Mouse (Mus musculus) v-Abl transformed pro-B cells (cell line): ENCODE results near the gene B4galnt4.

Source experiments
- in situ Hi-C, 2 experiments: fragments of 400-800 bp; cut with MboI; formaldehyde crosslinking; loops; one replicate each; pipeline ENCODE4 v1.15.1; 2025; ENCODE audit not compliant: unreplicated experiment in 2 of 2

Gene B4galnt4

DNA sequence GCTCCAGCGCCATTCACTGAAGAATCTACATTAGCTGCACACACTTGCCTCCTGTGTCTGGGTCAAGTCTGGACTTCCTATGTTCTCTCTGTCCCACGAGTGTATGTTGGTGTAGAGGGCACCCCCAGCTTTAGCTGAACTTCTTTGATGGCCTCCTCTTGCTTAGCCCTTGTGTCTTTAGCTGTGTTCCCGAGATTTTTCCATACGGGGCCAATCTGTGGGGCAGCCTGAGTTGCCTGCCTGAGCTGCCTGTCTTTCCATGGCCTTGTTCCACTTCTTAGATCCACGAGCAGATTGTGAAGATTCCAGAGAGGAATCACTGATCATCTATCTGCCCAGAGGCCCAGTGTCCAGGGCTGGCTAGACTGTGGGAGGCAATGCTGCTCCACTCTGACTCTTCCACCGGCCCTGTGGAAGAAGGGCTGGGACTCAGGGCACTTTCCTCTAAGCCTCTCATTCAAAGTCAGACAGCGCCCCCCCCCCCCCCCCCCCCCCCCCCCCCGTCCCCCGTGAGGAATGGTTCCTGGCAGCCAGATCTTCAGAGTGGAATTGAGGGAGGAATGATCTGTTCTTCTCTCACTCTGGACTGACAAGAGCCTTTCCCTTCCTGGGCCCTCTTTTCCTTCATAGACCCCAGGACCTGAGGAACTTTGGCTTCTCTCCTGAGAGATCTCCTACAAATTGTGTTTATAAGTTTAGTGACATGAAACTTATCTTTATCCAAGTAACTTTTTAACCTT is 19.9 kb upstream of the B4galnt4 start:
- in situ Hi-C loops = no loop called here

DNA sequence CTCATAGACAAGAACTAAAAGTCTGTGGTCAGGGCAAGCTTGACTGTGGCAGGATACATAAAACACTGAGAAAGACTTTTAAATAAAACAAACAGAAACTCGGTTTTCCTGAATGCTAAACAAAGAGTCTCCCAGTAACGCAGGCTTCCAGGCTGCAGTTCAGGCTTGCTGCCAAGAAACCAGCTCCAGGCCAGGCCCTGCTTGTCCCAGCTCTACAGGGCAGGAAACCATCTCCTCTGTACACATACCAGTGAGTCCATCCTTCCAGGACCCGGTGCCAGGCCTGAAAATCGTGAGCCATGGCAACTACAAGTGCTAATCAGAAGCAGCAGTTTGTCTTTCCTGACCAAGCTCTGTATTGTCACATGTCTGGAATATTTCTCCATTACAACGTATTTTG is 19.2 kb upstream of the B4galnt4 start:
- in situ Hi-C loops = no loop called here

DNA sequence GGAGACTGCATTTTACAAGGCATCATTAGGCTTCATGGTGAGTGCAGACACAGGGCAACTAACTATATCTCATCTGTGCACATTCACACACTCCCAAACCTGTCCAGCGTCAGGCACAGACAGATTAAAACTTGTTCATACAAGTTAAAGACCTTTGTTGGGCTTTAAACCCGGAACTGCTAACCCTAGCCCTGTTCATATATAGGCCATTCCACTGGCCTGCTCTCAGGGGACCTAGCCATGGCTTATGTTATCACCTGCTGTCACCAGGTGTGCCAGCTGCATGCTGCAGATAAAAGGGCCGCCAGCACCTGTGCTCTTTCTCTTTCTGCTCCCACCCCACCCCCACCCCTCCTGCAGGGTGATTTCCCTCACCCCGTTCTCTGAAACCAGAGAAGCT is 18.4 kb upstream of the B4galnt4 start:
- in situ Hi-C loops = no loop called here

DNA sequence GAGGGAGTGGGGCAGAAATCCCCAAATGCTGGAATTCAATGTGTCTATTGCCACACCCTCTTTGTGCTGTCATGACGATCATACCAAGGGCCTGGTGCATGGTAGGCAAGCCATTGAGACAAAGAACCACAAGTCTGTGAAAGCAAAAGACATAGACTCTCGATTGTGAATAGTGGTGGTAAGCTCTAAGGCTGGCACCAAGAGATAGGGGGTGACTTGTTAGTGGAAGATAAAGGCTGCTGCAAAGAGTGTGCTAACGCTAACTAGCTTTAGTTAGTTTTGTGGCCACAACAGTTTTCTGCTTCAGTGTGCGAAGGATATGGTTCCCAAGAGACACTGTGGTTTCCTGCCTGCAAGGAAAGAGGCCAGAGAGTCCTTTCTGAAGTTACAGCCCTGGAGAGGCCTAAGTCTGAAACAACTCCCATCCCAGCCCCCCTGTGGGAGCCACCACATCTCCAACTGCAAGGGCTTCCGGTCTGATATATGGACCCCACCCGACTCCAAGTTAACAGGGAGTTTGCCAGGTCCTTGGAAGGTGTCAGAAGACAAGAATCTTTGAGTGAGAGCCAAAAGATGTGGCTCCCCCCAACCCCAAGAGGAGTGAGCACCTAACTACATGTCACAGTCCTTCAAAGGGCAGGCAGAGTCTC is 13.8 kb upstream of the B4galnt4 start:
- in situ Hi-C loops = loop anchor here (5.0 kb wide), 4 partner anchors 35 to 205 kb away; partner anchors contain the start of genes Gm45717 (in 2 of the 2), Ifitm2 (in 2 of the 2) and Ifitm3 (in 2 of the 2)

DNA sequence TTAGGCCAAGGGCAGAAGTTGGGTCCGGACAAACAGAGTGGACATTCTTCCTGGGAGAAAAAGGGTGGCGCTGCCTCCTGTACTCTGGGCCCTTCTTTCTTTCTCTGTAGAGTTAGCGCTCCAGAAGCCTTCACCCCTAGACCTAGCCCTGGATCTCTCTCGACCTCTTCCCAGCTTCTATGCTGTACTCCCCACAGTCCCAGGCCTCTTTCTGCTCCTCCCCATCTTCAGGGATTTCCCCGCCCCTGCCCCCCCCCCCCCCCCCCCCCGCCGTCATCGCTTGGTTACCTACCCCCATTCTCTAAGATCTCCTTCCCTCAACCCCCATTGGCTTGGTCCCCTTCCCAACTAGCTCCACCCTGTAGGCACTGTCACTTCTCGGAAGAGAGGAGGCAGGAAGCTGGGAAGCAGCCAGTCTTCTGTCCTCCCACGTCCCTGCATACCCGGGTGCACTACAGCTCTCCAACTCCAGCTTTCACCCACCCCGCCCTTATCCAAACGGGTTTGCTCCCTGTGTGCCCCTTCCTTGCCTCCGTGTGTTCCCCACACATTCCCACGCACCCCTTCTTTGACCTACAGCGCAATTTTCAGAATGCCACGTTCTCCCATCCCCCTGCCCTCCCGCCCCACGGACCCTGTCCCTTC is 13.2 kb upstream of the B4galnt4 start:
- in situ Hi-C loops = loop anchor here (5.0 kb wide), 4 partner anchors 35 to 205 kb away; partner anchors contain the start of genes Gm45717 (in 2 of the 2), Ifitm2 (in 2 of the 2) and Ifitm3 (in 2 of the 2)

DNA sequence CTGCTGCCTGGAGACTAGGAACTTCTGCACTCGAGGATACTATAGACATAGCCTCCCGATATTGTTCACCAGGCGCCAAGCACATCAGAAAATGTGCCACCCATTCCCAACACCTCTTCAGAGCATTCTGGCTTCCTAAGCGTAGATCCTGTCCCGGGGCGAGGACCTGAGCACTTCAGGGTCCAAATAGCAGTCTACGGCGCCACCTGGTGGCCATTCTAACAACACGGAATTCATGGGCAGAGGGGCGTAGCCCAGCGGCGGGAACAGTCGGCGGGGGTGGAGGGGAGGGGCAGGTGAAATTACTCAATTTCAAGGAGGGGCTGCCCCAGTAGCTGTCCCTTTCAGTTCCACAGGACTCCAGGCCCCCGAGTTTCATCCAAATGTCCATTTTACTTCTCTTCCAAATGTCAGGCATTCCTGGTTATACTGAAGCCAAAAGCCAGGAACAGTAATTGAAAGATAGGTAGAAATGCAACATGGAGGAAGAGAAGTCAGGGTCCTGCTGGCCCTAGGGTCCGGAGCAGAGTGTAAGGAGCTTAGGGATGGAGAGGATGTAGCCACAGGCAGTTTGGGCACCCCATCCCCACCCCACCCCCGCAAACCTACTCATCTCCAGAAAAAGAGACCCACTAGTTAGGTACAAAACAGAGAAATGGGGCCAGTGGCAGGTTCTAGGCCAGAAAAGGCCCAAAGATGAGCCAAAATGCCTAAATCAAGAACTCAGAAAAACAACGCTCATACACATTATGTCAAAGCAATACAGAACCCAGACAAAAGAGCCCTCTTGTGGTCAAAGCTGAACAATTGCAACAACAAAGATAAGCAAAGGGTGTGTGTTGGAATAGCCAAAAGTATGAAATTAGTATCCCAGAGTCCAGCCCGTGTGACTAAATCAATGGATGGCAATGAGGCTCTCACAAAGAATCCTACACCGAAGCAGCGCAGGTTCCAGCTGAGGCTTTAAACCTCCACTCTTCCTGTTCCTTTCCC is 12.4 kb upstream of the B4galnt4 start:
- in situ Hi-C loops = loop anchor here (5.0 kb wide), 4 partner anchors 36 to 206 kb away; partner anchors contain the start of genes Gm45717 (in 2 of the 2), Ifitm2 (in 2 of the 2) and Ifitm3 (in 2 of the 2)

DNA sequence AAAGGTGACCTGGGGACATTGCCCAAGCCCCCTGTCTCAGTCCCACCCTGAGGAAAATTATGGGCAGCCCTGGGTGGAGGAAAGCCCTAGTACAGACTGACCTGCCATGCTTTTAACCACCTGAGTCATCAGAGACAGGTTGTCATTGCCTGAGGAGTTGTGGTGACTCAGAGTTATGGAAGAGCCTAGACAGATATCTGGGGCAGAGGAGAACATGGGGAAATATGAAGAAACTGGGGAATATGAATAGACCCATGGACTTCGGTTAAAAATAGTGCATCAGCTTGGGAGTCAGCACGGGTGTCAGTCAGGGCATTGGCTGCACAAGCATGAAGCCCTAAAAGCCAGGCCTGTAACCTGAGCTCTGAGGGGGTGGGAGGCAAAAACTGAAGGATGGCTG is 11.6 kb upstream of the B4galnt4 start:
- in situ Hi-C loops = loop anchor here (5.0 kb wide), 4 partner anchors 37 to 207 kb away; partner anchors contain the start of genes Gm45717 (in 2 of the 2), Ifitm2 (in 2 of the 2) and Ifitm3 (in 2 of the 2)

DNA sequence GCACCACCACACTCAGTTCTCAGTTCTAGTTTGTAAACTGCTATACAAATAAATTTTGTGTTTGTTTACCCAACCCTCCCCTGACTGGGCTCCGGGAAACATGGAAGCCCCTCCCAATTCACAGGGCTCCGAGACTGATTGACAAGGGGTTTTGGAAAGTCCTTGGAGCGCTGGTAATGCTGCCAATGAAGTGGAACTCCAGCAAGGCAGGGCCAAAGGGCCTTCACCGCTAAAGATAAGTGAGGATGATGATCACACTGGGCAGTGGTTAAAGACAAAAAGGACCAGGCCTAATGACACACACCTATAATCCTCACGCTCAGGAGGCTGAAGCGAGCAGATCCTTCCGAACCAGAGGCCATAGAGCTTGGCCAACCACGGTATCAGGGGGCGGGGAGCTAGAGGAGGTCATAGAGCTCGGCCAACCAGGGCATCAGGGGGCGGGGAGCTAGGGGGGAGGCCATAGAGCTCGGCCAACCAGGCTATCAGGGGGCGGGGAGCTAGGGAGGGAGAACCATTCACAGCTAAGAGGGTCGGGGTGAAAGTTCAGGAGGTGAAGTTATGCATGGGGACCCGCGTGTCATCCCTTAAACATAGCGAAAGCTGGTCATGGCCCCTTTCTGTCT is 9.7 kb upstream of the B4galnt4 start:
- in situ Hi-C loops = loop anchor here in 1 of 2 experiments (5.0 to 25.0 kb wide), 3 partner anchors 126 to 939 kb away; partner anchors contain the start of genes Echs1, Fuom and Paox

DNA sequence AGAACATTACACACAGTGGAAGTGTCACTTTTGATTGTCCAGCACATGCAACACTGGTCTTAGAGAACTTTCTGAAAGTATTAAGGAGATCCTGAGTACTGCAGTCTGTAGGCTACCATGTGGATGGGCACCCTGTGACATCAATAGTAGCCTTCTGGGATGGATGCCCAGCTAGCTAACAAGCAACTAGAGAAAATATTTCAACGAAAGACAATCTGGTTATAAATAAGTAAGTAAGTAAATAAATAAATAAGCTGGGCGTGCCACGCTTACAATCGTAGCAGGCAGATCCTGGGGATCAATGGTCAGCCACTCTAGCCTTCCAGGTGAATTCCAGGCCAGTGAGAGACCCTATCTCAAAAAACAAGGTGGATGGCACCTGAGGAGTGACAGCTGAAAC is 8.9 kb upstream of the B4galnt4 start:
- in situ Hi-C loops = loop anchor here in 1 of 2 experiments (5.0 to 25.0 kb wide), 3 partner anchors 125 to 940 kb away; partner anchors contain the start of genes Echs1, Fuom and Paox

DNA sequence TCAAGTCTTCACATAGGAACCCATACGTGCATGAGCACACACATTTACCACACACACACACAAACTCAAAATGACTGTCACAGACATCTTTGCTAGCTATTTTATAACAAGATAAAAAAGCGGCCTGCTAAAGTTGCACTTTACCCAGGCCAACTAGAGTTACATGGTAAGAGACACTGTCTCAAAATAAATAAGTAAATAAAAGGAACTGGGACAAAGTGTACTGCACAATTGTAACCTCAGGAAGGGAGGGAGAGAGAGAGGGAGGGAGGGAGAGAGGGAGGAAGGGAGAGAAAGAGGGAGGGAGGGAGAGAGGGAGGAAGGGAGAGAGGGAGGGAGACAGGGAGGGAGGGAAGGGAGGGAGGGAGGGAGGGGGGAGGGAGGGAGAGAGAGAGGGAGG is 8.5 kb upstream of the B4galnt4 start:
- in situ Hi-C loops = loop anchor here in 1 of 2 experiments (5.0 to 25.0 kb wide), 3 partner anchors 125 to 940 kb away; partner anchors contain the start of genes Echs1, Fuom and Paox

DNA sequence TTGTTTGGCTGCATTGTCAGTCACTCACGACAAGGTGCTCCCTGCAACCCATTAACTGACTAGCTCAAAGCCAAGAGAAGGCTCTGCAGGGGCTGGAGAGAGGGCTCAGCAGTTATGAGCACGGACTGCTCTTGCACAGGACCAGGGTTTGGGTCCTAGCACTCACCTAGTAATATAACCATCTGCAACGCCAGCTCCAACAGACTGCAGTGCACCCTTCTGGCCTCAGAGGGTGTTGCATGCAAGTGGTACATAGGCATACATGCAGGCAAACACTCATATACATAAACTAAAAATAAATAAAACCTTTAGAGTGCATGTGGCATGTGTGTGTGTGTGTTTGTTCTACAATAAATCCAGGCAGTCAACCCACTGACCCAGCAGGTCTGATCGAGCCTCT is 5.1 kb upstream of the B4galnt4 start:
- in situ Hi-C loops = loop anchor here in 1 of 2 experiments (25.0 kb wide), 1 partner anchor 943 kb away; the partner anchor contains the start of genes Echs1, Fuom and Paox

DNA sequence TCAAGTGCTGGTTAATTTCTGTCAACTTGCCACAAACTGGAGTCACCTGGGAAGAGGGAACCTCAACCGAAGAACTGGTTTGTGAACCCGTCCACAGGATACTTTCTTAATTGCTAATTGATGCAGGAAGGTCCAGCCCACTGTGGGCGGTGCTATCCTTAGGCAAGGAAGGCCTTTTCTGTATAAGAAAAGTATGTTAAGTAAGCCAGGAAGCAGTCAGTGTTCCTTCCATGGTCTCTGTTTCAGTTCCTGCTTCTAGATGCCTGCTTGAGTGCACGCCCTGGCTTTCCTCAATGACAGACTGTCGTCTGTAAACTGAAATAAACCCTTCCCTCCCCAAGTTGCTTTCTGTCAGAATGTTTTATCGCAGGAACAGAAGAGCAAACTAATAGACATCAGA is 3.9 kb upstream of the B4galnt4 start:
- in situ Hi-C loops = loop anchor here in 1 of 2 experiments (25.0 kb wide), 1 partner anchor 945 kb away; the partner anchor contains the start of genes Echs1, Fuom and Paox

DNA sequence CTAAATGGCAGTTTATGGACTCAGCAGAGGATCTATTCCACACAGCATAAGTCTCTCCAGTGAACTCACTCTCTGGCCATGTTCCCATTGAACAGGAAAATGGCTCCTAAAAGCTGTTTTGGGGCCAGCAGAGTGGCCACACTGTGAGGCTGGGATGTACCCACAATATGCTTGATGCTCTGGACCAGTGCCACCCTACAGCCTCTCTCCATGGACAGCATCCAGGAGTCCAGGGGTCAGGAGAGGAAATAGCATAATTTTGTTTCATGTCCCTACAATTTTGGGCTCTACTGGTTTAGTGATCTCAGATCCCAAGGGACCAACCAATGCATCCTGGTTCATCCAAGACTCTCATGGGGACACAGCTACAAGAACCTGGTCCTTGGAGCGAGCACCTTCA is 3.4 kb upstream of the B4galnt4 start:
- in situ Hi-C loops = loop anchor here in 1 of 2 experiments (25.0 kb wide), 1 partner anchor 945 kb away; the partner anchor contains the start of genes Echs1, Fuom and Paox

DNA sequence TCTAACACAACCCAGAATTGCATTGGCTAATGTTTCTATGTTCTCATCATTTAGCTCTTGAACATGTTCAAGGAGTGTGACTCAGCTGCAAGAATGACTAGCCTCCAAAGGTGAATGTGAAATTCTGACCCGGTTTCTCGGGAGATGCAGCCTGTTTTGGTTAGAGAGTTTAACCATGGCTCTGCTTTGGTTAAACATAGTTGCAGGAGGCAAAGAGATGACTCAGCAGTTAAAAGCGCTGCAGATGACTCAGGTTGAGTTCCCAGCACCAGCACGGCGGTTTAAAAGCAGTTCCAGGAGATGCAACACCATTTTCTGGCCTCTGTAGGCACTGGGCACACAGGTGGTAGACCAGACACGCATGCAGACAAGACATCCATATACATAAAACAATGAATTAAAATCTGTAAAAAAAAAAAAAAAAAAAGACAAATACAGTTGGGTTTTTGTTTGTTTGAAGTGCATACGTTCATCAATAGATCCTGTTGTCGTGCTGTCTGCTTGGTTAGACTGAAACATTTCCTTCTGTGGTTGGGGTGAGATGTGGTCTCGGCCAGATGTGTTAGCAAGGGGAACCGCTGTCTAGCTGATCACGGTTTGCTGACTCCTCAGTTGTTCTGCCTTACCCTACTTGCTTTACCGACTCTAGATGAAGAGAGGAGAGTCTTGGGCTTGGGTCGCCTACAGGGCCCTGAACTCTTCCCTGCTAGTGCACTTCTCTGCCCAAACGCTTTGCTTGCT is 2.1 kb upstream of the B4galnt4 start:
- in situ Hi-C loops = loop anchor here in 1 of 2 experiments (25.0 kb wide), 1 partner anchor 946 kb away; the partner anchor contains the start of genes Echs1, Fuom and Paox

DNA sequence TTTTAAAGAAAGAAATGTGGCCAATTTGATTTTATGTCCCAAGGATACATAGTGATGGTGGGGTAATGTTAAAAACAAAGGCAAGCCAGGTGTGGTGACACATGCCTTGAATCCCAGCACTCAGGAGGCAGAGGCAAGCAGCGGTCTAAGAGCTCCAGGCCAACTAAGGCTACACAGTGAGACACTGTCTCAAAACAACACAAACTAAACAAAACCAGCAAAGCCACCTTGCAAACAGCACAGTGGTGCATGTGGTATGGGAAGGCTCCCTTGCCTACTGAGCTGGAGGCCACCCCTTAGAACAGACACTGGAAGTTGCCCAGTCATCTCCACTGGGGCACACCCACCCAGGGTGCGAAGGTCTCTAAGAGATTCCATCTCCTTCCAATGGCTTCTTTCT is 975 bp upstream of the B4galnt4 start:
- in situ Hi-C loops = loop anchor here in 1 of 2 experiments (25.0 kb wide), 1 partner anchor 948 kb away; the partner anchor contains the start of genes Echs1, Fuom and Paox

DNA sequence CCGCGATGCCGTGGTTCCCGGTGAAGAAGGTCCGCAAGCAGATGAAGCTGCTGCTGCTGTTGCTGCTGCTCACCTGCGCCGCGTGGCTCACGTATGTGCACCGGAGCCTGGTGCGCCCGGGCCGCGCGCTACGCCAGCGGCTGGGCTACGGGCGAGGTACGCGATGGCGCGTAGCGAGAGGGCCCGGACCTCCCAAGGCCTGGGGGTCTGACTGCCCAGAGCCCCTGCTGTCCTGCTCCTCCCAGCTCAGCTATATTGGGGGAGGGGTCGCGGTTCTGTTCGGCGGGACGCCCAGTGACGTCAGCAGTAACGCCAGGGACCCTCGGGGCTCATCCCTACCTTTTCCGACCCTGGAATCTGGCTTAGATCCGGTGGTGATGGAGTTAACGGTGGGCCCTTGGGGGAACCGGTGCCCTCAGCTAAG is 377 bp downstream of the B4galnt4 start:
- in situ Hi-C loops = loop anchor here in 1 of 2 experiments (25.0 kb wide), 1 partner anchor 949 kb away; the partner anchor contains the start of genes Echs1, Fuom and Paox

DNA sequence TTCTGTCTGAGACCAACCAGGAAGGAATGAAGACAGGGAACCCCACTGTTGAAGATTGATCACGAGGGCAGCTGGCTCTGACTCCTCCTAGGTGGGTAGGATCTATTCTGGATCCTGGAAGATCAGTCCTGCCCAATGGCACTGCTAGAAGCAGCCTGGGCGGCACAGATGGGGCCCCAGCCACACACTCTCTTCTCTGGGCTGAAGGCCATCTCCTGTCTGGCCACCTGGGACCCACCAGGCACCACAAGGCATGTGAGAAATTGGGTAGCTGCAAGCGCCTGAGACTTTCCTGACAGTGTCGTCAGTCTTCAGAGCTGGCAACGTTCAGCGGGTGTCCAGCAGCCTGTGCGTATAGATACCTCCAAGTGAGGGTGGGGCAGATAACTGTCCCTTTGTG is 1.6 kb downstream of the B4galnt4 start:
- in situ Hi-C loops = loop anchor here in 1 of 2 experiments (25.0 kb wide), 1 partner anchor 950 kb away; the partner anchor contains the start of genes Echs1, Fuom and Paox
